Mouse (Mus musculus) small intestine, adult 2 months (tissue): ENCODE data around the gene Stx8. TPM values are rescaled to one million over a fixed set of nuclear protein-coding genes. Genes with fewer than 3 reads are reported as not detected.
A peak's percentile ranks its signal among the peaks of the same experiment; 100 is the strongest.

Experiments used
- H3K27ac ChIP-seq: fragments of 200-500 bp; 2 replicates; pipeline ENCODE4 v1.5.1; 2012; ENCODE audit warnings: low read depth, low read length, control low read depth, inconsistent platforms; ENCODE audit not compliant: insufficient read depth
- H3K27me3 ChIP-seq: fragments of 200-500 bp; 2 replicates; pipeline ENCODE4 v1.6.1; 2012; ENCODE audit warnings: mild to moderate bottlenecking, moderate library complexity, low read length, inconsistent platforms; ENCODE audit not compliant: control insufficient read depth, insufficient read depth
- H3K36me3 ChIP-seq: fragments of 200-500 bp; 2 replicates; pipeline ENCODE4 v1.6.1; 2012; ENCODE audit warnings: mild to moderate bottlenecking, low read length, control low read depth, inconsistent platforms; ENCODE audit not compliant: control insufficient read depth, insufficient read depth
- H3K4me1 ChIP-seq: fragments of 200-500 bp; 2 replicates; pipeline ENCODE4 v1.6.1; 2012; ENCODE audit warnings: low read length, inconsistent platforms, mixed read lengths; ENCODE audit not compliant: control insufficient read depth, insufficient read depth, insufficient read length
- H3K4me3 ChIP-seq: fragments of 200-500 bp; 2 replicates; pipeline ENCODE4 v1.5.1; 2012; ENCODE audit warnings: low read depth, mild to moderate bottlenecking, control low read depth, inconsistent platforms, low read length, moderate library complexity
- CTCF ChIP-seq: fragments of 200-500 bp; IDR thresholded peaks from 2 replicates; pipeline ENCODE4 v1.5.1; 2012; ENCODE audit warnings: low read depth, mild to moderate bottlenecking, control low read depth, inconsistent platforms, low read length, moderate library complexity, mixed read lengths; ENCODE audit not compliant: insufficient replicate concordance, insufficient read length; ENCODE audit errors: extremely low read depth
- POLR2A ChIP-seq: fragments of 200-500 bp; IDR thresholded peaks from 2 replicates; pipeline ENCODE4 v1.6.1; 2012; ENCODE audit warnings: low read depth, mild to moderate bottlenecking, control low read depth, inconsistent platforms, low read length, moderate library complexity
- WGBS: fragments of 180-500 bp; shearing (Covaris S2); methylation state at CpG from one replicate; pipeline ENCODE4 v1.1.7; 2018; 5-methylcytosine and 5-hydroxymethylcytosine counted together
- polyA plus RNA-seq: library from polyadenylated mRNA; depleted of rRNA; stranded (reverse); fragments of >200 nt; gene quantifications from 2 replicates; pipeline ENCODE4 v1.2.3, GENCODE M21; 2012

Gene Stx8
- polyA plus RNA-seq, 1 experiment: 2.4 TPM

DNA sequence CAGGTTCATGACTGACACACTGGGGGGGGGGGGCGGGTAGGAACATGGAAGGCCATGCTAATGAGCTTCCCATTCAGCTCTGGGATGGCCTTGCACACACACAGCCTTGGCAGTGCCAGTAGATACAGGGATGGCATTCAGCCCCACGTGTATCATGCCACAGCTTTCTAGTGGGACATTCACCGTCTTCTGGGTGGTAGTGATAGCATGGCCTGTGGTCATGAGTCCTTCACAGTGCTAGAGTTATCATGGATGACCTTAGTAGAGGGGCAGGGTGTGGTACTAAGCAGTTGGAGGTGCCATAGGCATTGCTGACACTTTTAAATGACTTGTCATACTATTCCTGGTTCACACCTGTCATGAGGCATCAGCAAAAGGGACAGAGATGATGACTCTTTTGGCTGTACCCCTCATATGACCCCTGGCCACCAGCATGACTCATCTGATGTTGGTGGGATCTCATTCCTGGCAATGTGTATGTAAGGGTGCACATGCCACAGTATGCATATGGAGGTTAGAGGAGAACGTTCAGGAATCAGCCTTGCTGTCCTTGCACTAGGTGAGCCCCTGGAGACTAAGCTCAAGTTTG lies 69.4 kb downstream of the Stx8 start:
- Histone ChIP-seq H3K36me3 (no peaks in the 10 kb centered on the region), H3K4me1 (peaks cover 37% of the 10 kb centered on the region), H3K27me3 (no peaks in the 10 kb centered on the region), H3K4me3 (no peak overlapping the region), H3K27ac (no peak overlapping the region)
- 84% methylated on average over 4 of the region's 4 CpGs for WGBS
- TF ChIP-seq CTCF: no peak
- no peak for TF ChIP-seq POLR2A

GRCm38 (mm10) chr11:68036133-68036959 lies 70.4 kb downstream of the Stx8 start:
- Histone ChIP-seq H3K36me3 (no peaks in the 10 kb centered on the region), H3K4me3 (no peak overlapping the region), H3K27me3 (no peaks in the 10 kb centered on the region), H3K27ac (no peak overlapping the region), H3K4me1 (peaks cover 32% of the 10 kb centered on the region)
- 87% methylated on average over 20 of the region's 20 CpGs for WGBS
- TF ChIP-seq CTCF (no peak), POLR2A (no peak)

- Histone ChIP-seq H3K27me3 (no peaks in the 10 kb centered on the region), H3K36me3 (no peaks in the 10 kb centered on the region), H3K27ac (no peak overlapping the region), H3K4me1 (peaks cover 28% of the 10 kb centered on the region), H3K4me3 (no peak overlapping the region)
- 85% methylated on average over 9 of the region's 9 CpGs for WGBS
- TF ChIP-seq POLR2A: no peak
Observed at GRCm38 (mm10) chr11:68037093-68037492, 71.1 kb downstream of the Stx8 start.

DNA sequence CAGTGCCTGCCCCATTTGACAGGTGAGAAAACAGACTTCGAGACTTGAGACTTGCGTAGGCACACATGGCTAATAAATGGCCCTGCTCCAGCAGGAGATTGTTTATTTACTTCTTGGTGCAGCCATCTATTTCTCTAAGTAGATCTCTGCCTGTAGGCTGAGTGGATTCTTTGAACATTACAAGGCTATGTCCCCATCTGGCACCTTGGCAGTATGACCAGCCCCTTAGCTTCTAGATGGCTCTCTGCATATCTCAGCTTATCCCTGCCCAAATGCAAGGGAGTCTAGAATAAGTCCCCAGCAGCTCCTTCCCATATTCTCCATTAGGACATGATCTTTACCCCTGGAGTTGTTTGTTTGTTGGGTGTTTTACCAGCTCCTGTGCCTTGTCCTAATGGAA lies 72.1 kb downstream of the Stx8 start:
- H3K27ac ChIP-seq: no peak overlapping the region
- TF ChIP-seq CTCF: no peak
- H3K4me1 ChIP-seq: peaks cover 22% of the 10 kb centered on the region
- H3K36me3 ChIP-seq: no peaks in the 10 kb centered on the region
- H3K4me3 ChIP-seq: no peak overlapping the region
- WGBS: 54% methylated on average over 2 of the region's 2 CpGs
- no peaks in the 10 kb centered on the region for H3K27me3 ChIP-seq

DNA sequence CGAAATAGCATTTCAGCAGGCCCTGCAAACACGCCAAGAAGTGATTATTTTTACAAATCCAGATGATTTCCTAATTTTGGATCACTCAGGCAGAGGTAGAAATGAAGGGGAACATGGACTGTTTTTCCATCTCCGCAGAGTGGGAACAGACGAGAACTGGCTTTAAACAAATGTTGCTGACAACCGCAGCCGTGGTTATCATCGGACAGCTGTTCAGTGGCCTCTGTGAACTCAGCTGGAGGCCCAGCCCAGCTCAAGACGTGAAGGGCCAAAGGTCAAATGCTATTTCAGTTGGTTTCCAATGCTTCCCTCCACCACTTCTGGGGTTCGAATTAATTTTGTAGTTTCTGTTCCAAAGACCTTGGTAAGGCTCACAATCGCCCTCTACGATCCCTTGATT lies 78.2 kb downstream of the Stx8 start:
- peak overlapping the region; percentile 35; the same call in 1 of the 2 replicates for H3K27ac ChIP-seq
- H3K4me1 ChIP-seq: peaks cover 10% of the 10 kb centered on the region; the same call in 1 of the 2 replicates
- no peaks in the 10 kb centered on the region for H3K27me3 ChIP-seq
- TF ChIP-seq POLR2A (no peak), CTCF (no peak)
- no peak overlapping the region for H3K4me3 ChIP-seq
- no peaks in the 10 kb centered on the region for H3K36me3 ChIP-seq
- WGBS: 36% methylated on average over 11 of the region's 11 CpGs

- WGBS: 63% methylated on average over 3 of the region's 3 CpGs
- no peaks in the 10 kb centered on the region for H3K36me3 ChIP-seq
- no peak overlapping the region for H3K4me3 ChIP-seq
- H3K27me3 ChIP-seq: no peaks in the 10 kb centered on the region
- H3K27ac ChIP-seq: no peak overlapping the region
- TF ChIP-seq POLR2A: no peak
- TF ChIP-seq CTCF: peak; percentile 33; the same call in 1 of the 2 replicates
- peaks cover 10% of the 10 kb centered on the region; the same call in 1 of the 2 replicates for H3K4me1 ChIP-seq
Observed at GRCm38 (mm10) chr11:68046916-68047315, 80.9 kb downstream of the Stx8 start.

GRCm38 (mm10) chr11:68049261-68050165 lies 83.5 kb downstream of the Stx8 start:
- 86% methylated on average over 17 of the region's 17 CpGs for WGBS
- TF ChIP-seq POLR2A (no peak), CTCF (no peak)
- H3K4me3 ChIP-seq: no peak overlapping the region
- peaks cover 8% of the 10 kb centered on the region; the same call in 1 of the 2 replicates for H3K4me1 ChIP-seq
- H3K27ac ChIP-seq: no peak overlapping the region
- no peaks in the 10 kb centered on the region for H3K27me3 ChIP-seq
- H3K36me3 ChIP-seq: no peaks in the 10 kb centered on the region
